Mouse (Mus musculus) cortical plate, adult 2 months (tissue): ENCODE data around the gene Mfsd12.

Experiments
- CTCF ChIP-seq: fragments of 200-500 bp; IDR thresholded peaks from 2 replicates; pipeline ENCODE4 v1.5.1; 2011; ENCODE audit warnings: mild to moderate bottlenecking, control low read depth, low read length; ENCODE audit not compliant: insufficient read depth; ENCODE audit errors: extremely low read depth
- POLR2A ChIP-seq: fragments of 200-500 bp; IDR thresholded peaks from 2 replicates; pipeline ENCODE4 v1.6.1; 2011; ENCODE audit warnings: mild to moderate bottlenecking, low read length, control low read depth; ENCODE audit not compliant: insufficient read depth; ENCODE audit errors: extremely low read depth

DNA sequence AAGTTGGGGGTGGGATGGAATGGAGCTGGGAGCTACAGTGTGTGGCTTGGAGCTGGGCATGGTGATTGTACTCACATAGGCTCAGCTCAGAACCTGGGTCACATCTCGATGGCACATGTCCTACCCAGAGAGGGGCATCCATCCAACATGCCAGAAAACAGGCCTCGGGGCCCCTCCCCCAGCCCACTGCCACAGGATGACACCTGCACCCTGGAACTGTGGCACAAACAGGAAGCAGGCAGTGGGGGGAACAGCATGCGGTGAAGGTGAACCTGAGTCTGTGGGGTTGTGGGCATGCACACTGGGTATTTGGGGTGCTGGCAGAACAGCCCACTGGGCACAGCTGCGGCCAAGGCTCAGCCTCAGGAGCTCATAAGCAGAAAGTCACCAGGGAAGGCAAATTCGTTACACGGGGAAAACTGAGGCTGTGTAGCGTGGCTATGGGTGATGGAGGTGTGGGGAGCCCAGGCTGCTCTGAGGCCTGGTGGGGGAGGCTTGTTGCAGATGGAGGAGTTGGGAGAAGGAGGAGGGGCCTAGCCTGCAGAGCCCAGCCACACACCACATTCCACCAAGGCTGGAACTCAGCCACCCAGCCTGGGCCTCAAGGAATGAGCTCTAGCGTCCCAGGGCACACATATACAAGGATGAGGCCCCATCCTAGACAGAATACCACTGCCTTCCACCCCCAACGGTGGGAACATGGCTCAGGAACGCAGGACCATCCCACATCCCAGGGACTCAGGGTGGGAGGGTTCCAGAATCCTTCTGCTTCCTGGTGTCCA lies 27.9 kb upstream of the Mfsd12 start:
- TF ChIP-seq POLR2A, result no peak
- TF ChIP-seq CTCF, result no peak
